Mouse (Mus musculus): ENCODE results near the gene Olfr1006. TPM values are rescaled to one million over a fixed set of nuclear protein-coding genes. Genes with fewer than 3 reads are reported as not detected.
"Not testable (repeated sequence)": the region's sequence is repeated elsewhere in the genome, so short reads cannot be mapped to it uniquely, and the experiment has no call there.

Gene Olfr1006
- polyA plus RNA-seq (2015; fragmentation: Nextera tagmentation; extraction: Ambion mirVana), result not detected in 2 replicates

GRCm38 (mm10) chr2:85678667-85679066, at the start of gene Olfr1006:
Gene Olfr1006 (minus strand): TSS chr2:85678767.
- ATAC-seq, result no peak
- H3K36me3 ChIP-seq (ENCODE audit: poor library complexity, severe bottlenecking), result no peaks in the 10 kb centered on the region
- no peaks in the 10 kb centered on the region for H3K27me3 ChIP-seq
- no peaks in the 10 kb centered on the region for H3K9me3 ChIP-seq (replicated peaks)
- H3K4me2 ChIP-seq, result no peak within 1 kb of the TSS
- H3K27ac ChIP-seq, result no peak within 1 kb of the TSS
- H3K4me1 ChIP-seq, result no peaks in the 10 kb centered on the region
- no peak within 1 kb of the TSS for H3K9ac ChIP-seq
- H3K4me3 ChIP-seq, result no peak within 1 kb of the TSS

DNA sequence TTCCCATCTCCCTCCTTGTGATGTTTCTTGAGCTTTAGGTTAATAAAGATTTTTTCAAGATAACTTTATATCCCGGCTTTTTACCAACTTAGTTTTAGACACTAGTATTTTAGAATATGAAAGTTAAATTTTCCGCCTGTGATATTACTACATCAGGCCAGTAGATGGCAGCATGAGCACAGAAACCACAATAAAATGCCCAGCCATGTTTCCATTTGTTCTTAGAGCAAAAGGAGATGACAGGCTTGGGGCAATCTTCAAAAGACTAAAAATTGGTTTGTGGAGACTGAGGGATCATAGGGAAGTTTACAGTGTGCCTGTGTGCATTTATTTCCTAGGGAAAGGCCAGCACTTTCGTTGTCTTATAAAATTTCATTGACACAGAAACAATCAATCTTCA, 47.2 kb upstream of the Olfr1006 start:
- peak; percentile 57; the same call in 1 of the 2 replicates for ATAC-seq
- no peaks in the 10 kb centered on the region for H3K4me1 ChIP-seq
- H3K36me3 ChIP-seq (ENCODE audit: poor library complexity, severe bottlenecking), result no peaks in the 10 kb centered on the region
- H3K27ac ChIP-seq, result no peak overlapping the region
- no peak overlapping the region for H3K4me3 ChIP-seq
- WGBS, result 12% methylated on average over 3 of the region's 3 CpGs
- no peak overlapping the region for H3K9ac ChIP-seq
- no peaks in the 10 kb centered on the region for H3K9me3 ChIP-seq (replicated peaks)
- no peak overlapping the region for H3K4me2 ChIP-seq
- no peaks in the 10 kb centered on the region for H3K27me3 ChIP-seq

DNA sequence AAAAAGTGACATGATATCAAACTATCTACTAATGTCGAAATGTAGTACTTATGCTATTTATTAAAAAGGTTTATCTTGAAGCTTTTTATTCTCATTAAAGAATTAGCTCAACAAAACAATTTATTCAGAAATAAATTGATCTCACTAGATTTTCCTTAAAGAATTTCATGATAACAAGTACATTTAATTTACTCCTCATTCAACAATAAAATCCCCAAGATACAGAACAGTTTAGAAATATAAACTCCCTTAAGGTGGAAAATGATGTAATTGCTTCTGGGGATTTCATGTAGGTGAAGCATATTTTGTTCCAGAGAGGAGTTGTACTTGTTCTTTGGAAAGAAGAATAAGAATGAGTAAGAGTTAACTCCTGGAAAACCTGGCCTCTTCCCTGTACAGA, 36.6 kb upstream of the Olfr1006 start, which contains the start of gene Olfr1009:
Gene Olfr1009, plus strand, starts transcription at position 301 of the 400 bp plus-strand sequence.
- Histone ChIP-seq H3K4me3 (no peak within 1 kb of the TSS), H3K36me3 (ENCODE audit: poor library complexity, severe bottlenecking) (no peaks in the 10 kb centered on the region), H3K4me1 (no peaks in the 10 kb centered on the region), H3K4me2 (no peak within 1 kb of the TSS), H3K9me3 (replicated peaks) (no peaks in the 10 kb centered on the region), H3K27ac (no peak within 1 kb of the TSS), H3K9ac (no peak within 1 kb of the TSS), H3K27me3 (no peaks in the 10 kb centered on the region)
- 92% methylated on average over 1 of the region's 1 CpGs for WGBS
- no peak for ATAC-seq

DNA sequence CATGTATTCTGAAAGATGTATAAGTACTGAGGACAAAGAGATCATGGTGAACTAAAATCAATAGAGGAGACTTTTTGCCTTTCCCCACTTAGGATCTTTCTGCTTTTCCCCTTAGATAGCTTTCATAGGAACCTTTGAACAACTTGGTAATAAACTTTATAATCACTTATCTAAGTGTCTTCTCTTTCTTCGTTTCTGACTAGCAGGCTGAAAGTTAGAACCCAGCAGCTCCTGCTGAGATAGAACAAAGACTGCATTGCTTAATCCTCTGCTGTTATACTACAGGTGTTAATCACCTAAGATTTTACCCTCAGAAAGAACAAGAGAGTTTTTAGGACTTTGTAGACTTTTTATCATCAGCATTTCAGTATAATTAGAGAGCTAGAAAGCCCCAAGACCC, 32.6 kb upstream of the Olfr1006 start:
- H3K9ac ChIP-seq, result no peak overlapping the region
- H3K4me1 ChIP-seq, result no peaks in the 10 kb centered on the region
- H3K27me3 ChIP-seq, result no peaks in the 10 kb centered on the region
- 23% methylated on average over 1 of the region's 1 CpGs for WGBS
- H3K4me2 ChIP-seq, result no peak overlapping the region
- no peaks in the 10 kb centered on the region for H3K36me3 ChIP-seq (ENCODE audit: poor library complexity, severe bottlenecking)
- no peaks in the 10 kb centered on the region for H3K9me3 ChIP-seq (replicated peaks)
- H3K4me3 ChIP-seq, result no peak overlapping the region
- no peak overlapping the region for H3K27ac ChIP-seq
- ATAC-seq, result no peak

DNA sequence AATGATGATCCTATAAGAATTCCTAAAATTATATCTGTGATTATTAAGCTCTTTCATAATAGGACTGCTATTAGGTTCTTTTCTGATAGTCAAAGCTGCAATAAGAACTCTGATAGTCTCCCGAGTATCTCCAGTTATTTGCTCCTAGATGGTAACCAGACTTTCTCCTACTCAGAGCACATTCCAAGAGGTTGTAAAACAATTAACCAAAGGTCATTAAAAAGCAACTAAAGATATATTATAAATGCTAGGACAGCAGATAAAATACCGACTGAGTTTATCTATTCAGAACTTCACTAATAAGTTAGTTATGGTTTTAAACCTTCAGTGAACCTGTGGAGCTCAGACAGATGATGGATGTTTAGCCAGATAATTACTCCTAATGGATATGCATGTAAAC, 32.1 kb upstream of the Olfr1006 start:
- not testable (repeated sequence) for H3K9ac ChIP-seq; H3K36me3 ChIP-seq (ENCODE audit: poor library complexity, severe bottlenecking); ATAC-seq; H3K4me3 ChIP-seq; H3K4me1 ChIP-seq; H3K9me3 ChIP-seq (replicated peaks); H3K4me2 ChIP-seq; H3K27me3 ChIP-seq; H3K27ac ChIP-seq
- 80% methylated on average over 2 of the region's 2 CpGs for WGBS

GRCm38 (mm10) chr2:85689131-85689530, 10.6 kb upstream of the Olfr1006 start, which contains the start of gene Olfr1008:
Gene Olfr1008 (plus strand): TSS chr2:85689431.
- no peaks in the 10 kb centered on the region for H3K9me3 ChIP-seq (replicated peaks)

GRCm38 (mm10) chr2:85664355-85664754, 14.2 kb downstream of the Olfr1006 start, which contains the start of gene Olfr154:
Gene Olfr154 (minus strand): TSS chr2:85664455.
- not testable (repeated sequence) for H3K9ac ChIP-seq; H3K27ac ChIP-seq; H3K4me3 ChIP-seq; H3K27me3 ChIP-seq; ATAC-seq; H3K36me3 ChIP-seq (ENCODE audit: poor library complexity, severe bottlenecking); H3K4me1 ChIP-seq; H3K9me3 ChIP-seq (replicated peaks); H3K4me2 ChIP-seq

More at GRCm38 (mm10) chr2:85689131-85689530, 10.6 kb upstream of the Olfr1006 start, which contains the start of gene Olfr1008:
- H3K4me3 ChIP-seq, result no peak within 1 kb of the TSS
- H3K36me3 ChIP-seq (ENCODE audit: poor library complexity, severe bottlenecking), result no peaks in the 10 kb centered on the region
- H3K27me3 ChIP-seq, result no peaks in the 10 kb centered on the region
- H3K4me2 ChIP-seq, result no peak within 1 kb of the TSS
- no peak within 1 kb of the TSS for H3K9ac ChIP-seq
- no peak within 1 kb of the TSS for H3K27ac ChIP-seq
- H3K4me1 ChIP-seq, result no peaks in the 10 kb centered on the region
- no peak for ATAC-seq

- no peaks in the 10 kb centered on the region for H3K4me1 ChIP-seq
- H3K4me2 ChIP-seq, result no peak within 1 kb of the TSS
- no peaks in the 10 kb centered on the region for H3K27me3 ChIP-seq
- no peak for ATAC-seq
- no peak within 1 kb of the TSS for H3K4me3 ChIP-seq
- no peak within 1 kb of the TSS for H3K9ac ChIP-seq
- no peaks in the 10 kb centered on the region for H3K36me3 ChIP-seq (ENCODE audit: poor library complexity, severe bottlenecking)
- H3K9me3 ChIP-seq (replicated peaks), result no peaks in the 10 kb centered on the region
- WGBS, result 89% methylated on average over 1 of the region's 1 CpGs
- H3K27ac ChIP-seq, result no peak within 1 kb of the TSS
Observed at GRCm38 (mm10) chr2:85650604-85651003, 28.0 kb downstream of the Olfr1006 start, which contains the start of gene Olfr1002. Gene Olfr1002 (minus strand): TSS chr2:85650704.

Other genes starting within 250 kb of the Olfr1006 start
- not detected in 2 replicates for gene Olfr994, start 242.3 kb downstream of the Olfr1006 start, polyA plus RNA-seq (2015; fragmentation: Nextera tagmentation; extraction: Ambion mirVana)
- not detected in 2 replicates for gene Olfr995, start 235.1 kb downstream of the Olfr1006 start, polyA plus RNA-seq (2015; fragmentation: Nextera tagmentation; extraction: Ambion mirVana)
- not detected in 2 replicates for gene 4833423E24Rik, start 159.7 kb downstream of the Olfr1006 start, polyA plus RNA-seq (2015; fragmentation: Nextera tagmentation; extraction: Ambion mirVana)
- gene Olfr996, start 99.6 kb downstream of the Olfr1006 start, polyA plus RNA-seq (2015; fragmentation: Nextera tagmentation; extraction: Ambion mirVana), result not detected in 2 replicates
- gene Olfr998, start 89.8 kb downstream of the Olfr1006 start, polyA plus RNA-seq (2015; fragmentation: Nextera tagmentation; extraction: Ambion mirVana), result not detected in 2 replicates
- gene Olfr1000, start 66.9 kb downstream of the Olfr1006 start, polyA plus RNA-seq (2015; fragmentation: Nextera tagmentation; extraction: Ambion mirVana), result not detected in 2 replicates
- gene Olfr1002, start 28.1 kb downstream of the Olfr1006 start, polyA plus RNA-seq (2015; fragmentation: Nextera tagmentation; extraction: Ambion mirVana), result not detected in 2 replicates
- gene Olfr154, start 14.3 kb downstream of the Olfr1006 start, polyA plus RNA-seq (2015; fragmentation: Nextera tagmentation; extraction: Ambion mirVana), result not detected in 2 replicates
- gene Olfr1008, start 10.7 kb upstream of the Olfr1006 start, polyA plus RNA-seq (2015; fragmentation: Nextera tagmentation; extraction: Ambion mirVana), result not detected in 2 replicates
- gene Olfr1009, start 36.7 kb upstream of the Olfr1006 start, polyA plus RNA-seq (2015; fragmentation: Nextera tagmentation; extraction: Ambion mirVana), result not detected in 2 replicates
- not detected in 2 replicates for gene Olfr1012, start 84.0 kb upstream of the Olfr1006 start, polyA plus RNA-seq (2015; fragmentation: Nextera tagmentation; extraction: Ambion mirVana)
- not detected in 2 replicates for gene Olfr1013, start 88.3 kb upstream of the Olfr1006 start, polyA plus RNA-seq (2015; fragmentation: Nextera tagmentation; extraction: Ambion mirVana)
- not detected in 2 replicates for gene Olfr1014, start 93.9 kb upstream of the Olfr1006 start, polyA plus RNA-seq (2015; fragmentation: Nextera tagmentation; extraction: Ambion mirVana)
- gene Olfr1015, start 103.2 kb upstream of the Olfr1006 start, polyA plus RNA-seq (2015; fragmentation: Nextera tagmentation; extraction: Ambion mirVana), result not detected in 2 replicates
- not detected in 2 replicates for gene Olfr1016, start 123.8 kb upstream of the Olfr1006 start, polyA plus RNA-seq (2015; fragmentation: Nextera tagmentation; extraction: Ambion mirVana)
- not detected in 2 replicates for gene Olfr1018, start 139.7 kb upstream of the Olfr1006 start, polyA plus RNA-seq (2015; fragmentation: Nextera tagmentation; extraction: Ambion mirVana)
- gene Olfr1019, start 166.7 kb upstream of the Olfr1006 start, polyA plus RNA-seq (2015; fragmentation: Nextera tagmentation; extraction: Ambion mirVana), result not detected in 2 replicates
- not detected in 2 replicates for gene Olfr1020, start 168.3 kb upstream of the Olfr1006 start, polyA plus RNA-seq (2015; fragmentation: Nextera tagmentation; extraction: Ambion mirVana)
- not detected in 2 replicates for gene Olfr1022, start 189.8 kb upstream of the Olfr1006 start, polyA plus RNA-seq (2015; fragmentation: Nextera tagmentation; extraction: Ambion mirVana)
- gene Olfr1023, start 206.9 kb upstream of the Olfr1006 start, polyA plus RNA-seq (2015; fragmentation: Nextera tagmentation; extraction: Ambion mirVana), result not detected in 2 replicates
- gene Olfr1024, start 226.3 kb upstream of the Olfr1006 start, polyA plus RNA-seq (2015; fragmentation: Nextera tagmentation; extraction: Ambion mirVana), result not detected in 2 replicates
- not detected in 2 replicates for gene Olfr1025-ps1, start 236.4 kb upstream of the Olfr1006 start, polyA plus RNA-seq (2015; fragmentation: Nextera tagmentation; extraction: Ambion mirVana)
- gene Olfr1026, start 242.8 kb upstream of the Olfr1006 start, polyA plus RNA-seq (2015; fragmentation: Nextera tagmentation; extraction: Ambion mirVana), result not detected in 2 replicates